Mouse (Mus musculus) forebrain, embryonic 12.5 days (tissue): ENCODE results near the gene Gm11020. TPM values are rescaled to one million over a fixed set of nuclear protein-coding genes. Genes with fewer than 3 reads are reported as not detected.
A peak's percentile ranks its signal among the peaks of the same experiment; 100 is the strongest.
"Not testable (repeated sequence)": the region's sequence is repeated elsewhere in the genome, so short reads cannot be mapped to it uniquely, and the experiment has no call there.

Source experiments
- ATAC-seq: fragments of 200-750 bp; cut with Nextera tagmentation; 2 replicates; pipeline ENCODE4 v1.8.0; 2017; ENCODE audit warnings: moderate TSS enrichment; ENCODE audit not compliant: low FRiP score
- H3K27ac ChIP-seq: fragments of 300-500 bp; sonication (generic); 2 replicates; pipeline ENCODE4 v1.5.1; 2016; ENCODE audit warnings: mild to moderate bottlenecking
- H3K27me3 ChIP-seq: fragments of 300-500 bp; sonication (generic); 2 replicates; pipeline ENCODE4 v1.6.1; 2016; ENCODE audit warnings: mild to moderate bottlenecking
- H3K36me3 ChIP-seq: fragments of 300-500 bp; sonication (generic); replicated peaks from 2 replicates; pipeline ENCODE4 v1.6.1; 2016; ENCODE audit warnings: mild to moderate bottlenecking
- H3K4me1 ChIP-seq: fragments of 300-500 bp; sonication (generic); 2 replicates; pipeline ENCODE4 v1.6.1; 2016
- H3K4me2 ChIP-seq: fragments of 300-500 bp; sonication (generic); 2 replicates; pipeline ENCODE4 v1.6.1; 2016; ENCODE audit warnings: mild to moderate bottlenecking, moderate library complexity
- H3K4me3 ChIP-seq: fragments of 300-500 bp; sonication (generic); replicated peaks from 2 replicates; pipeline ENCODE4 v1.5.1; 2016; ENCODE audit warnings: mild to moderate bottlenecking
- H3K9ac ChIP-seq: fragments of 300-500 bp; sonication (generic); 2 replicates; pipeline ENCODE4 v1.6.1; 2016; ENCODE audit warnings: mild to moderate bottlenecking
- H3K9me3 ChIP-seq: fragments of 300-500 bp; sonication (generic); 2 replicates; pipeline ENCODE4 v1.6.1; 2016
- WGBS: fragments of 180-500 bp; shearing (Covaris S2); methylation state at CpG from one replicate; pipeline ENCODE4 v1.1.7; 2016; 5-methylcytosine and 5-hydroxymethylcytosine counted together
- polyA plus RNA-seq: library from polyadenylated mRNA; unstranded; fragments of >200 nt; fragmentation: Nextera tagmentation; extraction: Ambion mirVana; gene quantifications from 2 replicates; pipeline ENCODE4 v1.2.1, GENCODE M21; 2016

Gene Gm11020
- not detected in 2 replicates for polyA plus RNA-seq

DNA sequence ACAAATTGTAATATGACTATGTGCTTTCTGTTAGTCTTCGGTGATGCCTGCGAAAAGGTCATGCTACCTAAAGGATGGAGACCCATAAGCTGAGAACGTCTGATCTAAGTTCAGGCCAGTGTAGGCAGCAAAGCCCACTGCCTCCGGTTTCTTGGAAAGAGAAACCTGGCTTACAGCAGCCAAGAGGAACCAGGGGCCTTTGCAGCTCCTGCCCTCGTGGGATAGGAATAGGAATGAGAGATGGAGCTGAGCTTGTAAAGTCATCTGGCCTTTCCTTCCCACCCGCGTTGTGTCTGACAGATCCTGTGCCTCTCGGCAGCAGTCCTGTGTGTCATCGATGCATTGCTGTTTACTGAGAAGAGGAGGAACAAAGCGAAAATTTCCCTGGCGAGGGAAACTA is at the start of gene Gm11020:
Gene Gm11020, plus strand, starts transcription at position 301 of the 400 bp plus-strand sequence.
- not testable (repeated sequence) for H3K9me3 ChIP-seq, H3K4me2 ChIP-seq, H3K27ac ChIP-seq, H3K36me3 ChIP-seq, H3K27me3 ChIP-seq, H3K9ac ChIP-seq, H3K4me3 ChIP-seq, ATAC-seq, H3K4me1 ChIP-seq
- 89% methylated on average over 11 of the region's 11 CpGs for WGBS

DNA sequence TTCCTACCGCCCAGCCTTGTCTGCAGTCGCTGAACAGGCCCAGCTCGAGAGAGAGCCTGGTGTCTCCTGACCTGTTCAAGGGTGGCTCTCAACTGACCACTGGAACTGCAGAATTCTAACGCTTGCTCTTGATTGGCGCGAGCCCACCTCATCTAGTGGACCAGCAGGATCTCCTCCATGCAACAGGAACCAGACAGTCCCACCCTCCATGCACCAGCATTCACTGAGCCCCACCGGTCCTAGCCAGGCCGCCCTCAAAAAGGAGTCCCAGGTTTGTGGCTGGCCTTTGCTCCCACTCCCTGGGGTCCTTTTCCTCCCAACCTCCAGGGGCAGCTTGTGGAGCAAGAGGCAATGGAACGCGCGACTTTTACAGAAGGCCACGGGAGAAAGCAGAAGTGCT is 28.3 kb upstream of the Gm11020 start, which contains the start of gene Cmtm2a:
Gene Cmtm2a, minus strand, starts transcription at position 101 of the 400 bp plus-strand sequence.
- H3K36me3 ChIP-seq, H3K4me1 ChIP-seq, H3K4me2 ChIP-seq, H3K9me3 ChIP-seq, ATAC-seq, H3K9ac ChIP-seq, H3K27ac ChIP-seq, H3K4me3 ChIP-seq, H3K27me3 ChIP-seq: not testable (repeated sequence)
- 91% methylated on average over 12 of the region's 12 CpGs for WGBS

DNA sequence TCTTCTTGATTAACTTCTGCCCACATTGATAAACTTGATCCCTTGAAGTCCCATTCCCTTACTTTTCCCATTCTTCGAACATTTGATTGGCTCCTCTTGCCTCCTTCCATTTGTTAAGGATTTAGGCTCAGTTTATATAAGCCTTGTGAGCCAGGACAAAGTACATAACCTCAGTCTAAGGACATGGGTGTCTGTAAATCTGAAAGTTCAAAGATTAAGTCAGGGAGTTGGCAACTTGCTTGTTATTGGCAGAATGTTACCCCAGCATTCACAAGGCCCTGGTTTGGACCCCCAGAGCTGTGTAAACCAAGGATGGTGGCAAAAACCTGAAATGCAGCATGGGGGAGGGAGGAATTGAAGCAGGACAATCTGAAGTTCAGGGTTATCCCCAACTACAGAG is 27.0 kb upstream of the Gm11020 start:
- no peak overlapping the region for H3K4me3 ChIP-seq
- no peaks in the 10 kb centered on the region for H3K36me3 ChIP-seq
- H3K9ac ChIP-seq = no peak overlapping the region
- H3K4me1 ChIP-seq = no peaks in the 10 kb centered on the region
- no peaks in the 10 kb centered on the region for H3K27me3 ChIP-seq
- no peak for ATAC-seq
- WGBS = 85% methylated on average over 1 of the region's 1 CpGs
- H3K9me3 ChIP-seq = no peaks in the 10 kb centered on the region
- no peak overlapping the region for H3K27ac ChIP-seq
- H3K4me2 ChIP-seq = no peak overlapping the region

DNA sequence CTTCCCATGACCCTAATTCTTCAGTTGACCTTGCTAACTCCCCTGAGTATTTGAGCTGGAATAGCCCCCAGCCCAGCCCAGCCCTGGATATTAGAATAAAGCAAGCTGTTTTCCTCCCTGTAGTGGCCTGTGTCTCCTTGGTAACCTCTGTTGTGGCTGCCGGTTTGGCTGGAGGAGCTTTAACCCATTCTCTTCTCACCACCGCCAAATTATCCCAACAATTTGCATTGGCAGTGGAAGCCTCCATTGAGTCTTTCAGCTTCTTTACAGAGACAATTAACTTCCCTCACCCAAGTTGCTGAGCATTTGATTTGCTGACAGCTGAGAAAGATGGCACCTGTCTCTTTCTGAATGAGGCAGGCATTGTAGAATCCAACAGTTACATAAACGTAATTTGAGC is 19.8 kb upstream of the Gm11020 start:
- H3K4me2 ChIP-seq, H3K4me3 ChIP-seq, H3K9ac ChIP-seq, H3K27ac ChIP-seq, H3K27me3 ChIP-seq, H3K9me3 ChIP-seq, H3K36me3 ChIP-seq: not testable (repeated sequence)
- peaks cover 13% of the 10 kb centered on the region for H3K4me1 ChIP-seq
- ATAC-seq = peak; percentile 84
- 2% methylated on average over 3 of the region's 3 CpGs for WGBS

DNA sequence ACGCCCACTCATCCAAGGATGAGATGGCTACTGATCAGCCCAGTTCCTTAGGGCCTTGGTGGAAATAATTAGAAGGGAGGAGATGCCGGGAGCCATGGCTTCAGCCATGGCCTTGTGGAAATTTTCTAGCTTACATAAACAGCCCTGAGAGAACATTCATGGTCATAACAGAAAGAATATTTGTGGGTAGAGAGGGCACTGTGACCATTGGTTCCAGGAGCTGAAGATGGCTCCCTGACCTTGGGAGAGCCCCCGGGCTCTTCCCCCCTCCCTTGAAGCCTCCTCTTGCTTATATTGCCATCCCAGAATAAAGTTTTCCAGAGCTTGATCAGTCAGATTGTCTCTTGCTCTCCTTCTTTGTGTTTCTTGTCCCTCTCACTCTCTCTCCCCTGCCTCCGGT is 18.8 kb upstream of the Gm11020 start:
- ATAC-seq, H3K9me3 ChIP-seq, H3K4me2 ChIP-seq, H3K27ac ChIP-seq, H3K9ac ChIP-seq, H3K4me3 ChIP-seq, H3K36me3 ChIP-seq, H3K27me3 ChIP-seq: not testable (repeated sequence)
- WGBS = 91% methylated on average over 4 of the region's 4 CpGs
- peaks cover 13% of the 10 kb centered on the region for H3K4me1 ChIP-seq

DNA sequence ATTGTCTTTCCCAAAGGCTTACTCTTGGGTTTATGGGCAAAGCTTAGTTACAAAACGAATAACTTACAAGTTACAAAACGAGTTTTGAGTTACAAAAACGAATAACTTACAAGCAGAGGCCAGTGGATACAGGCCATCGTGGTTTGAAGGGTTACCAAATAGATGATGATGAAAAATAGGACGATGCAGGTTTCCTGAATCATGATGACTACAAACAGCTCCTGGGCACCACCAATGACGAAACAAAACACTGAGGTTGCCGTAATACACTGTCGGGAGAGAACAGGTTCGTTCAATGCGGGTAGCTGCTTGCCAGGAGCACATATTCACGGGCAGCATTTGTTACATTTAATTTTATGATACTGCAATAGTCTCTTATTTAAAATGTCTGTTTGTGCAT is 16.4 kb upstream of the Gm11020 start:
- H3K4me3 ChIP-seq = no peak overlapping the region
- 89% methylated on average over 11 of the region's 11 CpGs for WGBS
- H3K4me2 ChIP-seq = no peak overlapping the region
- no peaks in the 10 kb centered on the region for H3K36me3 ChIP-seq
- H3K9ac ChIP-seq = no peak overlapping the region
- no peaks in the 10 kb centered on the region for H3K9me3 ChIP-seq
- no peak overlapping the region for H3K27ac ChIP-seq
- H3K27me3 ChIP-seq = no peaks in the 10 kb centered on the region
- H3K4me1 ChIP-seq = peaks cover 13% of the 10 kb centered on the region
- no peak for ATAC-seq

DNA sequence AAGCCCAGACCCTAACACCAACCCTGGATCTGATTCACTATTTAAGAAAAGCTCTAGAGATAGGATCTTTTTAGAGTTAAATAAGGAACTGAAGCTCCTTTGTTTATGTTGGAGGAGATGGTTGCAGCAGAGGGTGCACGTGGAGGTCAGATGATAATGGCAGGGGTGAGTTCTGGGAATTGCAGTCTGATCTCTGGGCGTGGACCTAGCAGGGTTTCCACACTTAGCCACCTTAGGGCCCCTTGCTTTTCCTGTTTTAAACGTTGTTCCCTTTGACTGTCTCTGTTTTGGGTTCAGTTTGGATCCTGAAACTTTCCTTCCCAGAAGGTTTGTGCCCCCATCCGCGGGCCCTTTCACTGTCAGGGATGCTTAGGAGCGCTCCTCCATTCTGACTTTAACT is 13.0 kb upstream of the Gm11020 start:
- not testable (repeated sequence) for H3K27ac ChIP-seq, H3K9ac ChIP-seq, H3K4me1 ChIP-seq, ATAC-seq, H3K27me3 ChIP-seq, H3K36me3 ChIP-seq, H3K4me2 ChIP-seq, H3K9me3 ChIP-seq, H3K4me3 ChIP-seq
- 72% methylated on average over 6 of the region's 6 CpGs for WGBS

DNA sequence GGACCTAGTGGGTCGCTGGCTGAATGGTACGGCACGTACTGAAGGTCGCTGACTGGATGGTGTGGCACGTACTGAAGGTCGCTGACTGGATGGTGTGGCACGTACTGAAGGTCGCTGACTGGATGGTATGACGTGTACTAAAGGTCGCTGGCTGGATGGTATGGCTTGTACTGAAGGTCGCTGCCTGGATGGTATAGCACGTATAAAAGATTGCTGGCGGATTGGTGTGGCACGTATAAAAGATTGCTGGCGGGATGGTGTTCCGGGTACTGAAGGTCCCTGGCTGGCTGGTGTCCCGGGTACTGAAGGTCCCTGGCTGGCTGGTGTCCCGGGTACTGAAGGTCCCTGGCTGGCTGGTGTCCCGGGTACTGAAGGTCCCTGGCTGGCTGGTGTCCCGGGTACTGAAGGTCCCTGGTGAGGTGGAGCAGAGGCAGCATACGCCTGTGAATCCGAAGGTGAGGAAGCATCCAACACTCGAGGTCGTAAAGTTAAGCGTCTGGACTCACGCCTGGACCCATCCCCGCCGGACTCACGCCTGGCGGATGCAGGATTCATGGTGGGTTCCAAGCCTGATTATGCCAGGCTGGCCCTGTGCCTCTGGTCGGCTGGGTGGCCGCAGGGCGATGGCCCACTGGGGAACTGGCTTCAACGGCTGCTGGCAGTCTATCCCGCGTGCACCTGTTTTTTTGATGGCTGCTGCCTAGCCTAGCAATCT is 11.8 kb upstream of the Gm11020 start, which contains the start of the genes Gm45711 and Cmtm1:
Gene Gm45711, minus strand, starts transcription at position 641 of the 715 bp plus-strand sequence.
Gene Cmtm1, minus strand, starts transcription at position 705 of the 715 bp plus-strand sequence.
- WGBS = 94% methylated on average over 36 of the region's 36 CpGs
- H3K9ac ChIP-seq, H3K4me3 ChIP-seq, H3K27ac ChIP-seq, H3K27me3 ChIP-seq, ATAC-seq, H3K9me3 ChIP-seq, H3K4me2 ChIP-seq, H3K36me3 ChIP-seq, H3K4me1 ChIP-seq: not testable (repeated sequence)

DNA sequence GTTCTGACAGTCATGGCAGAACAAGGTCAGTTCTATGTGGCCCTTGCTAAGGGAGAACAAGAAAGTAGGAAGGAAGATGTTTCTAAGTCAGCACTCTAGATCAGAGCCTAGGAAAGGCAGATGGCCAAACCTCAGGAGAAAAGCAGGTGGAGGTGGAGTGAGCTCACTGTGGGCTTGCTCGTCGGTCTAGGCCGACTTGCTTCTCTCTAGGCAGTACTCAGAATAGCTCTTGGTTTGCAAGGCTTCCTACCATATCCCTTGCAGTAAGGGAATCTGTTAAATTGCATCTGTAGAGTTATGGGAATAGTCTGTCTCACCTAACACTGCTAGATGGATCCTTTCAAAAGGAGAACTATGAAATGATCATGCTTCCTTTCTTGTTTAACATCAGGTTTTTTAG is 9.3 kb upstream of the Gm11020 start:
- H3K27ac ChIP-seq, H3K4me1 ChIP-seq, H3K9me3 ChIP-seq, H3K4me3 ChIP-seq, H3K36me3 ChIP-seq, H3K9ac ChIP-seq, H3K4me2 ChIP-seq, ATAC-seq, H3K27me3 ChIP-seq: not testable (repeated sequence)
- 83% methylated on average over 3 of the region's 3 CpGs for WGBS

DNA sequence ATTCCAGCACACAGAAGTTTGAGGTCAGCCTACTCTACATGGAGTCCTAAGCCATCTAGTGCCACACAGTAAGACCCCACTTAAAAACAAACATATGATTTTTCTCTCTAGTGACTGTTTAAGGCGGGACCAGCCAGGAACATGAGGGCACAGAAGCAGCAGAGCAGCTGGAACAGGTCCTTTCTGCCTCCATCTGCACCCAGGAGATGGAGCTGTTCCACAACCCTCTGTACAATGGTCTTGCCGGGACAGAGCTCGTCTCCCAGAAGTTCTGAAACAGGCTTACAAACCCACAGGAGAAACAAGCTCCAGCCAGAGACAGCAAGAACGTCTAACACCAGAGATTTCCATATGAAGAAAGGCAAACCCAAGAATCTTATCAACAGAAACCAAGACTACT is 8.1 kb upstream of the Gm11020 start:
- WGBS = 74% methylated on average over 4 of the region's 4 CpGs

DNA sequence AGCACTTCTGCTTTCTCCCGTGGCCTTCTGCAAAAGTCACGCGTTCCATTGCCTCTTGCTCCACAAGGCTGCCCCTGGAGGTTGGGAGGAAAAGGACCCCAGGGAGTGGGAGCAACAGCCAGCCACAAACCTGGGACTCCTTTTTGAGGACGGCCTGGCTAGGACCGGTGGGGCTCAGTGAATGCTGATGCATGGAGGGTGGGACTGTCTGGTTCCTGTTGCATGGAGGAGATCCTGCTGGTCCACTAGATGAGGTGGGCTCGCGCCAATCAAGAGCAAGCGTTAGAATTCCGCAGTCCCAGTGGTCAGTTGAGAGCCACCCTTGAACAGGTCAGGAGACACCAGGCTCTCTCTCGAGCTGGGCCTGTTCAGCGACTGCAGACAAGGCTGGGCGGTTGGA is 563 bp downstream of the Gm11020 start, which contains the start of gene Cmtm2b:
Gene Cmtm2b, plus strand, starts transcription at position 301 of the 400 bp plus-strand sequence.
- H3K9ac ChIP-seq, H3K4me2 ChIP-seq, H3K27me3 ChIP-seq, ATAC-seq, H3K4me1 ChIP-seq, H3K9me3 ChIP-seq, H3K36me3 ChIP-seq, H3K27ac ChIP-seq, H3K4me3 ChIP-seq: not testable (repeated sequence)
- 93% methylated on average over 12 of the region's 12 CpGs for WGBS

More for the DNA sequence above, 8.1 kb upstream of the Gm11020 start:
- ATAC-seq = no peak
- H3K27me3 ChIP-seq = no peaks in the 10 kb centered on the region
- H3K4me2 ChIP-seq = no peak overlapping the region
- H3K36me3 ChIP-seq = no peaks in the 10 kb centered on the region
- no peak overlapping the region for H3K9ac ChIP-seq
- H3K27ac ChIP-seq = no peak overlapping the region
- no peak overlapping the region for H3K4me3 ChIP-seq
- no peaks in the 10 kb centered on the region for H3K4me1 ChIP-seq
- no peaks in the 10 kb centered on the region for H3K9me3 ChIP-seq

DNA sequence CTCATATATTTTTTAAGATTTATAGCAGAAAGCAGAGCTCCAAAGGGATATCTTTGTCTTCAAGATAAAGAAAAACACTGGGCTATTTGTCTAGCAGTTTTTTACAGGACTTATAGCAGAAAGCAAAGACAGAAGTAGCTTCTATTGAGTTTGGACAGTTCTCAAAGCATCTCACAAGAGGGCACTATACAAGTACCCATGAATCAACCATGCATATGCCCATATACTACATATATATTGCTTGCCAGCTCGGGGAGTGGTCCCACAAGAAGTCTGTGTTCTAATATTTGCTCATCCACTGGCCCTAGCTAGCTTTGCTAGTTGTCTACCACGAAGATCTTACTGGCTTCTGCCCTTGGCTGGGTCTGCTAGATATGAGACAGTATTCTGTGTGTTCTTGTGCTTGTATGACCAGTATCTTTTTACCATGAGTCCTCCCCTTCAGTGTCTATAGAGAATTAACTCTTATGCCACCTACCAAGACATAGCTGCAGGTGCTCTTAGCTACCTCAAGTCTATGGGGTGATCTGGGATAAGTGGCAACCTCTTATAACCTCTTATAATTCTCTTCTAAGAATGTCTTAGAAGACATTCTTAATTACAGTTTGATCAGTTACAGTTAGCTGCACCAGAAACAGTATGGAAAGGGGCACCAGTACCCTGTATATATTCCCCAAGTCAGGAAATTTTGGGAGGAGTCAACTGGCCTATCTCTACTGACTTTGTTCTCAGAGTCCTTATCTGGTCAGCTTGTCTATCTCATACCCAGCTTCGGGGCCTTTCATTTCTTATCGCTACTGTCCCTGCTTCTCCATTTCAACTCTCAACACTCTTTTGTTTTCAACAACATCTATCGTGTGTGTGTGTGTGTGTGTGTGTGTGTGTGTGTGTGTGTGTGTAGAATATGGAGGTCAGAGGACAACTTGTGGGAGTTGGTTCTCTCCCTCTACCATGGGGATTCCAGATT is 11.6 kb downstream of the Gm11020 start:
- H3K9ac ChIP-seq = no peak overlapping the region
- no peak overlapping the region for H3K4me2 ChIP-seq
- H3K36me3 ChIP-seq = no peaks in the 10 kb centered on the region
- H3K27me3 ChIP-seq = no peaks in the 10 kb centered on the region
- ATAC-seq = no peak
- H3K9me3 ChIP-seq = 0 out of 2 replicates have a peak, but pooled peaks cover 4% of the 10 kb centered on the region
- WGBS = 86% methylated on average over 5 of the region's 5 CpGs
- H3K27ac ChIP-seq = no peak overlapping the region
- no peaks in the 10 kb centered on the region for H3K4me1 ChIP-seq
- H3K4me3 ChIP-seq = no peak overlapping the region
